Mouse (Mus musculus): ENCODE results near the gene Zfp773.
A peak's percentile ranks its signal among the peaks of the same experiment; 100 is the strongest.

- TF ChIP-seq CTCF (IDR thresholded peaks at IDR 0.05; ENCODE audit: borderline replicate concordance, extremely low read depth, insufficient read depth, insufficient read length), result peak; percentile 24; the same call in 1 of the 2 replicates
- peak; percentile 44; the same call in 1 of the 2 replicates for TF ChIP-seq POLR2A (IDR thresholded peaks at IDR 0.05; ENCODE audit: borderline replicate concordance, extremely low read depth, insufficient read depth, insufficient read length, poor library complexity, severe bottlenecking)
Measured at GRCm38 (mm10) chr7:7120921-7121601, 15.5 kb downstream of the Zfp773 start, which contains the start of gene Zfp954.

Data from brain, embryonic 14.5 days (tissue).